Mouse (Mus musculus): ENCODE measurements around the gene Nup107. TPM values are rescaled to one million over a fixed set of nuclear protein-coding genes. Genes with fewer than 3 reads are reported as not detected.
"Not testable (repeated sequence)": the region's sequence is repeated elsewhere in the genome, so short reads cannot be mapped to it uniquely, and the experiment has no call there.

Nup107 gene
- polyA plus RNA-seq, 1 experiment from 2014 or later = 55.1 TPM

DNA sequence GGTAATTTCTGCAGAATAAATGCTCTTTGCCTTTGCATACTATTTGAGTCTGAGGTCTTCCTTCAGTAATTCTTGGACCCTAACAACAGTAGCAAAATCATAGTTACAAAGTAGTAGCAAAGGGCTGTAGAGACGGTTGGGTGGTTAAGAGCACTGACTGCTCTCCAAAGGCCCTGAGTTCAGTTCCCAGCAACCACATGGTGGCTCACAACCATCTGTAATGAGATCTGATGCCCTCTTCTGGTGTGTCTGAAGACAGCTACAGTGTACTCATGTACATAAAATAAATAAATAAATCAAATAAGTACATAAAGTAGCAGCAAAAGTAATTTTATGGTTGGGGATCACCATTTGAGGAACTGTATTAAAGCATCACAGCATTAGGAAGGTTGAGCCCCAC, 76.9 kb downstream of the Nup107 start:
- not testable (repeated sequence) for H3K4me3 ChIP-seq (ENCODE audit: low read length); H3K9me3 ChIP-seq (replicated peaks; ENCODE audit: control insufficient read depth, low read length); H3K9ac ChIP-seq (ENCODE audit: low read length); H3K27ac ChIP-seq (ENCODE audit: low read length); H3K36me3 ChIP-seq (ENCODE audit: control insufficient read depth, insufficient read depth); ATAC-seq (replicated peaks; ENCODE audit: extremely low read depth, insufficient read depth, low FRiP score); H3K4me2 ChIP-seq (ENCODE audit: low read depth, low read length); H3K27me3 ChIP-seq (ENCODE audit: control insufficient read depth, insufficient read depth, low read length)
- peaks cover 14% of the 10 kb centered on the region for H3K4me1 ChIP-seq (ENCODE audit: control insufficient read depth, insufficient read depth, low read length)
- 100% methylated on average over 1 of the region's 1 CpGs for WGBS

- no peak overlapping the region for H3K9ac ChIP-seq (ENCODE audit: low read length)
- ATAC-seq (replicated peaks; ENCODE audit: extremely low read depth, insufficient read depth, low FRiP score) = no peak
- H3K4me1 ChIP-seq (ENCODE audit: control insufficient read depth, insufficient read depth, low read length) = peaks cover 14% of the 10 kb centered on the region
- WGBS = 65% methylated on average over 4 of the region's 4 CpGs
- H3K4me2 ChIP-seq (ENCODE audit: low read depth, low read length) = no peak overlapping the region
- H3K27me3 ChIP-seq (ENCODE audit: control insufficient read depth, insufficient read depth, low read length) = no peaks in the 10 kb centered on the region
- no peaks in the 10 kb centered on the region for H3K9me3 ChIP-seq (replicated peaks; ENCODE audit: control insufficient read depth, low read length)
- H3K27ac ChIP-seq (ENCODE audit: low read length) = no peak overlapping the region
- no peaks in the 10 kb centered on the region for H3K36me3 ChIP-seq (ENCODE audit: control insufficient read depth, insufficient read depth)
- no peak overlapping the region for H3K4me3 ChIP-seq (ENCODE audit: low read length)
These were observed 77.5 kb downstream of the Nup107 start for GRCm38 (mm10) chr10:117714928-117715500.

DNA sequence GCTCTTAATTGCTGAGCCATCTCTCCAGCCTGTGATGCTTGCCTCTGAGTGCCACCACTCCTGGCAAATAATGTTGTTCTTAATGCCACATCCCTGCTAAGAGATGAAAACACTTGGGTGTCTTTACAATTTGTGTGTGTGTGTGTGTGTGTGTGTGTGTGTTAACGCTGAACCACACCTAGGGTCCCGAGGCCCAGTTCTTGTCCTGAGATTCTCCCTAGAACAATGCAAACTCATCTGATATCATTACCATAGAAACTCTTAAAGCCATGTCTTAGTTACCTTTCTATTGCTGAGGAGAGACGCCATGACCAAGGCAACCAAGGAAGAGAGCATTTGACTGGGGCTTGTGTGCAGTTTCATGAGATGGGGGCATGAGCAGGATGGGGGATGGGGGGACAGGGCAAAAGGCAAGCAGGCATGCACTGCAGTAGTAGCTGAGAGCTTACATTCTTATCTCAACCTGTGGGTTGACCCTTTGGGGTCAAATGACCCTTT, 78.4 kb downstream of the Nup107 start:
- WGBS = 86% methylated on average over 3 of the region's 3 CpGs
- no peaks in the 10 kb centered on the region for H3K9me3 ChIP-seq (replicated peaks; ENCODE audit: control insufficient read depth, low read length)
- H3K27ac ChIP-seq (ENCODE audit: low read length) = no peak overlapping the region
- peaks cover 17% of the 10 kb centered on the region for H3K4me1 ChIP-seq (ENCODE audit: control insufficient read depth, insufficient read depth, low read length)
- no peaks in the 10 kb centered on the region for H3K36me3 ChIP-seq (ENCODE audit: control insufficient read depth, insufficient read depth)
- ATAC-seq (replicated peaks; ENCODE audit: extremely low read depth, insufficient read depth, low FRiP score) = no peak
- H3K27me3 ChIP-seq (ENCODE audit: control insufficient read depth, insufficient read depth, low read length) = no peaks in the 10 kb centered on the region
- no peak overlapping the region for H3K4me3 ChIP-seq (ENCODE audit: low read length)
- H3K9ac ChIP-seq (ENCODE audit: low read length) = no peak overlapping the region
- H3K4me2 ChIP-seq (ENCODE audit: low read depth, low read length) = no peak overlapping the region

DNA sequence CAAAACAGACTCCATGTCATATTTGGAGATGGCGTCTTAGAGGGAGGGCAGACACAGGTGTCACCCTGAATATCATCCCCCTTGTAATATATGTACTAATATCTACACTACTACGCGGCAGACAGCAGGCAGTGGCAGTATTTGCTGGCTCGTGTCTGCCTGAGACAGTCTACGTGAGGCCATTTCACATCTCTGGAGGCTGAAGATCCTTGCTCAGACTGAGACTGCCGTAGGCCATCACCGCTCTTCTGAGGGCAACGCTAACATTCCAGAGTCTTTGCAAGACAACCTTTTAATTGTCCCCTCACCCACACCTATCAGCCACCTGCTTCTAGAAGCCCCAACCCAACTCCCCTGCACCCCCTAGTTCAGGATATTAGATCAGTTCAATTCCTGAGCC, 79.0 kb downstream of the Nup107 start:
- peaks cover 22% of the 10 kb centered on the region for H3K4me1 ChIP-seq (ENCODE audit: control insufficient read depth, insufficient read depth, low read length)
- H3K27me3 ChIP-seq (ENCODE audit: control insufficient read depth, insufficient read depth, low read length) = no peaks in the 10 kb centered on the region
- no peaks in the 10 kb centered on the region for H3K9me3 ChIP-seq (replicated peaks; ENCODE audit: control insufficient read depth, low read length)
- no peak overlapping the region for H3K27ac ChIP-seq (ENCODE audit: low read length)
- H3K9ac ChIP-seq (ENCODE audit: low read length) = no peak overlapping the region
- ATAC-seq (replicated peaks; ENCODE audit: extremely low read depth, insufficient read depth, low FRiP score) = no peak
- H3K4me2 ChIP-seq (ENCODE audit: low read depth, low read length) = no peak overlapping the region
- H3K4me3 ChIP-seq (ENCODE audit: low read length) = no peak overlapping the region
- peaks cover 4% of the 10 kb centered on the region for H3K36me3 ChIP-seq (ENCODE audit: control insufficient read depth, insufficient read depth)
- 92% methylated on average over 8 of the region's 8 CpGs for WGBS

GRCm38 (mm10) chr10:117712871-117713270, 79.6 kb downstream of the Nup107 start:
- H3K4me1 ChIP-seq (ENCODE audit: control insufficient read depth, insufficient read depth, low read length) = peaks cover 18% of the 10 kb centered on the region
- H3K9ac ChIP-seq (ENCODE audit: low read length) = no peak overlapping the region
- H3K27ac ChIP-seq (ENCODE audit: low read length) = no peak overlapping the region
- no peak for ATAC-seq (replicated peaks; ENCODE audit: extremely low read depth, insufficient read depth, low FRiP score)
- peaks cover 6% of the 10 kb centered on the region for H3K36me3 ChIP-seq (ENCODE audit: control insufficient read depth, insufficient read depth)
- no peaks in the 10 kb centered on the region for H3K27me3 ChIP-seq (ENCODE audit: control insufficient read depth, insufficient read depth, low read length)
- H3K4me3 ChIP-seq (ENCODE audit: low read length) = no peak overlapping the region
- 89% methylated on average over 9 of the region's 9 CpGs for WGBS
- no peaks in the 10 kb centered on the region for H3K9me3 ChIP-seq (replicated peaks; ENCODE audit: control insufficient read depth, low read length)
- no peak overlapping the region for H3K4me2 ChIP-seq (ENCODE audit: low read depth, low read length)

- no peak overlapping the region for H3K4me2 ChIP-seq (ENCODE audit: low read depth, low read length)
- no peaks in the 10 kb centered on the region for H3K27me3 ChIP-seq (ENCODE audit: control insufficient read depth, insufficient read depth, low read length)
- H3K27ac ChIP-seq (ENCODE audit: low read length) = no peak overlapping the region
- no peaks in the 10 kb centered on the region for H3K9me3 ChIP-seq (replicated peaks; ENCODE audit: control insufficient read depth, low read length)
- no peak for ATAC-seq (replicated peaks; ENCODE audit: extremely low read depth, insufficient read depth, low FRiP score)
- H3K9ac ChIP-seq (ENCODE audit: low read length) = no peak overlapping the region
- no peak overlapping the region for H3K4me3 ChIP-seq (ENCODE audit: low read length)
- peaks cover 11% of the 10 kb centered on the region for H3K36me3 ChIP-seq (ENCODE audit: control insufficient read depth, insufficient read depth)
- 82% methylated on average over 9 of the region's 9 CpGs for WGBS
- H3K4me1 ChIP-seq (ENCODE audit: control insufficient read depth, insufficient read depth, low read length) = peaks cover 16% of the 10 kb centered on the region
These were observed 80.2 kb downstream of the Nup107 start for GRCm38 (mm10) chr10:117712191-117712754.

DNA sequence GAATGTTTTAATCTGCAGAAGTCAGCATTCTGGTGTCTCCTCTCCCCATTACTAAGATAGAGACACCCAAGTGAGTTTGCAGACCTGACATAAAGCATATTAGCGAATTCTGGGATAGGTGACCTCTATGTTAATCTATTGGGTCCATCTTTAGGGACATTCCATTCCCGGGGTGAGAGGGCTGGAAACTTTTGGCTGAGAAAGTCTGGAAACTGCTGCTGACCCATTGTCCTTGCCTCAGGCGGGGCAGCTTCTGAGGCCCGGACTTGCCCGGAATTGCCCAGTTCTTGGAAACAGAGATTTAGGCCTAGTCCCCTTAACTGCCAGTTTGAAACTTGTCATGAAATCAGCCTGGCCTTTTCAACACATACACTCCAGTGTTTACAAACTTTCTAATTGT, 81.1 kb downstream of the Nup107 start:
- no peak overlapping the region for H3K27ac ChIP-seq (ENCODE audit: low read length)
- peak overlapping the region; percentile 64 for H3K4me2 ChIP-seq (ENCODE audit: low read depth, low read length)
- no peaks in the 10 kb centered on the region for H3K9me3 ChIP-seq (replicated peaks; ENCODE audit: control insufficient read depth, low read length)
- 71% methylated on average over 5 of the region's 5 CpGs for WGBS
- H3K9ac ChIP-seq (ENCODE audit: low read length) = peak overlapping the region; percentile 74; the same call in 1 of the 2 replicates
- ATAC-seq (replicated peaks; ENCODE audit: extremely low read depth, insufficient read depth, low FRiP score) = no peak
- peaks cover 15% of the 10 kb centered on the region for H3K36me3 ChIP-seq (ENCODE audit: control insufficient read depth, insufficient read depth)
- H3K27me3 ChIP-seq (ENCODE audit: control insufficient read depth, insufficient read depth, low read length) = no peaks in the 10 kb centered on the region
- H3K4me3 ChIP-seq (ENCODE audit: low read length) = peak overlapping the region; percentile 84
- H3K4me1 ChIP-seq (ENCODE audit: control insufficient read depth, insufficient read depth, low read length) = peaks cover 25% of the 10 kb centered on the region

DNA sequence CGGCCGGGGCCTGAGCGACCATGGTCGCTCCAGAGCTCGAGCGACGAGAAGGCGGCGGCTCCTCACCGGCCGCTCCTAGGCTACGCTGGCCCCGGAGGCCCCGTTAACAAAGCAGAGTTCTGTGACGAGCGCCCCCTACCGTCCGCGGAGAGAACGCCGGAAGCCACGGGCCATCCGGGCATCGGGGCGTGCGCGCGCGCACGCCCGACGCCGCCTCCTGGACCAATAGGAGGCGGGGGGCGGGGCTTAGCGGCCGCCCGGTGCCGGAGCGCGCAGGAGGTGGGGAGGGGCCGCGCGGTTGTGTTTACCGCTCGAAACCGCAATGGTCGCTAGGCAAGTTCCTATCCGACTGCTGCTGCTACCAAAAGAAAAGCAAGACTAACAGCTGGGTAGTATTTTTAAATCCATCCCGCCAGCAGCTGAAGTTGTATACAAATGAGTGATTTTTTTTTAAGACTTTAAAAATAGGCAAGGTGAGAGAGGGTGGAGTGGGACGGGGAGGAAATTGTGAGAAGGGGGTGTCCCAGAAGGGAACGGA, 81.8 kb downstream of the Nup107 start, which contains the start of gene Mdm2:
Mdm2 (minus strand) TSS at position 155 of the 538 bp plus-strand sequence.
- ATAC-seq (replicated peaks; ENCODE audit: extremely low read depth, insufficient read depth, low FRiP score) = peak; percentile 94
- Histone ChIP-seq H3K4me2 (ENCODE audit: low read depth, low read length) (peak within 1 kb of the TSS; percentile 71), H3K27ac (ENCODE audit: low read length) (peak within 1 kb of the TSS; percentile 97), H3K36me3 (ENCODE audit: control insufficient read depth, insufficient read depth) (peaks cover 15% of the 10 kb centered on the region), H3K9me3 (replicated peaks; ENCODE audit: control insufficient read depth, low read length) (no peaks in the 10 kb centered on the region), H3K27me3 (ENCODE audit: control insufficient read depth, insufficient read depth, low read length) (no peaks in the 10 kb centered on the region), H3K4me3 (ENCODE audit: low read length) (peak within 1 kb of the TSS; percentile 84), H3K9ac (ENCODE audit: low read length) (peak within 1 kb of the TSS; percentile 99), H3K4me1 (ENCODE audit: control insufficient read depth, insufficient read depth, low read length) (peaks cover 27% of the 10 kb centered on the region)
- WGBS = under 1% methylated on average over 52 of the region's 52 CpGs

DNA sequence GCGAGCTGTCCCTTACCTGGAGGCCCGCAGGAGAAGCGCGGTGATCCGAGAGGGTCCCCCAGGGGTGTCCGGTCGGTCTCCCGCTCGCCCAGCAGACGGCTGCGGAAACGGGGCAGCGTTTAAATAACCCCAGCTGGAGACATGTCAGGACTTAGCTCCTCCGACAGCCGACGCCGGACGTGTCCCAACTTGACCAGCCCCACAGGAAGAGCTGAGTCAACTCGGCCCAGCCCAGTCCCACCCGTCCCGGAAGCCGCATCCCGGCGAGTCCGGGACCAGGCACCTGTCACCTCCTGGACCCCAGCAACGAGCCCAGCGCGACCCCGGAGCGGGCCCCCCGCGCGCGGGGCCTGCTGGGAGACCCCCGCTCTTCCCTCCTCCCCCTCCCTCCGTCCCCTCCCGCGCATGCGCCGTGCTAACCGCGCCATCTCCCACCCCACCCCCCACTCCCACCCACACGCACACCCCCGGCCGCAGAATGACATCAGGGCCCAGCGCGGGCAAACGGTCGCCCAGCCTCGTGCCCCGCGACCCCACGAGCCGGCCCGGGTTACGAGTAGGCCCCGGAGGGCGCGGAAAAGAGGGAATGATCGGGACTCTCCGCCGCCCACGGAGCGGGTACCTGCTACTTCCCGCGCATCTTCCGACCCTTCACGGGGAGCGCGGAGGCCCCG, 82.4 kb downstream of the Nup107 start:
- H3K27me3 ChIP-seq (ENCODE audit: control insufficient read depth, insufficient read depth, low read length) = no peaks in the 10 kb centered on the region
- peak; percentile 79 for ATAC-seq (replicated peaks; ENCODE audit: extremely low read depth, insufficient read depth, low FRiP score)
- peak overlapping the region; percentile 84 for H3K4me3 ChIP-seq (ENCODE audit: low read length)
- H3K4me1 ChIP-seq (ENCODE audit: control insufficient read depth, insufficient read depth, low read length) = peaks cover 27% of the 10 kb centered on the region
- peak overlapping the region; percentile 71 for H3K4me2 ChIP-seq (ENCODE audit: low read depth, low read length)
- peaks cover 20% of the 10 kb centered on the region for H3K36me3 ChIP-seq (ENCODE audit: control insufficient read depth, insufficient read depth)
- under 1% methylated on average over 65 of the region's 71 CpGs for WGBS
- H3K9me3 ChIP-seq (replicated peaks; ENCODE audit: control insufficient read depth, low read length) = no peaks in the 10 kb centered on the region
- peak overlapping the region; percentile 99 for H3K9ac ChIP-seq (ENCODE audit: low read length)
- H3K27ac ChIP-seq (ENCODE audit: low read length) = peak overlapping the region; percentile 97

Data from heart, embryonic 16.5 days (tissue).